Mouse (Mus musculus) heart, postnatal 0 days (tissue): ENCODE data around the gene Hils1.

Experiments used
- CTCF ChIP-seq: IDR thresholded peaks from 2 replicates; pipeline ENCODE4 v1.5.1; 2016; ENCODE audit warnings: antibody characterized with exemption, control low read depth, low read depth
- EP300 ChIP-seq: IDR thresholded peaks from 2 replicates; pipeline ENCODE4 v1.6.1; 2016; ENCODE audit warnings: antibody characterized with exemption, low read depth

DNA sequence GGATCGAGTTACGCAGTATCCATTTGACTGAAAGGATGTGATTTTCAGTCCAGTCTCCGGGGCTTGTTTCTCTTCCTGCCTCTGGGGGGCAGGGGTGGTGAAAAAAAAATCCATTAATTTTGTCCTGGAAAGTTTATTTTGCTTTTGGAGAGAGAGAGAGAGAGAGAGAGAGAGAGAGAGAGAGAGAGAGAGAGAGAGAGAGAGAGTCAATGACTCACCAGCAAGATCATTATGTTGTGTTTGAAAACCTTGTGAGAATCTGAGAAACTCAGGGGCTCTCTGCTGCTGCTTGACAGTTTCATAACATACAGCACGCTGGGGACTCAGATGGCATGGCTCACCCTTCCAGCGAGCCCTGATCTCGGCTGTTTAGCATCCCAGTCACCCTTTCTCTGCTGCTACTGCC is 46.4 kb upstream of the Hils1 start:
- TF ChIP-seq CTCF (no peak), EP300 (no peak)
